8 mouse cellular contexts compared by ENCODE assay signal in genomic region chr14:55660636-55661035, GRCm38 (mm10). TPM values are rescaled to one million over a fixed set of nuclear protein-coding genes. Genes with fewer than 3 reads are reported as not detected.
DNase-seq lines count a peak whose midpoint lies in the region; ATAC-seq lines count a peak whose summit lies in the region.

No protein-coding gene starts in this region.

- H3K36me3 ChIP-seq in kidney, embryonic 14.5 days (ENCODE audit: control insufficient read depth, insufficient read depth, low read length), result peaks cover 28% of the 10 kb centered on the region; the same call in 1 of the 2 replicates
- no peaks in the 10 kb centered on the region; the same call in 1 of the 2 replicates for H3K36me3 ChIP-seq in hindbrain, embryonic 11.5 days (ENCODE audit: control insufficient read depth, insufficient read depth, low read length)
- H3K36me3 ChIP-seq in midbrain, embryonic 10.5 days, result peaks cover 52% of the 10 kb centered on the region

- H3K4me2 ChIP-seq in kidney, embryonic 14.5 days (replicated peaks; ENCODE audit: low read depth, low read length), result peak overlapping the region; percentile 59; the same call in 1 of the 2 replicates
- no peak overlapping the region for H3K4me2 ChIP-seq in hindbrain, embryonic 11.5 days (replicated peaks; ENCODE audit: low read depth, low read length)

- peak; percentile 38 for ATAC-seq in kidney, embryonic 14.5 days (ENCODE audit: low FRiP score, low TSS enrichment)
- peak; percentile 36 for ATAC-seq in hindbrain, embryonic 11.5 days (ENCODE audit: low FRiP score)
- no peak for ATAC-seq in activated CD4-positive, CD25-positive, alpha-beta regulatory T cell, adult 4 months

- no peaks in the 10 kb centered on the region for H3K9me3 ChIP-seq in kidney, embryonic 14.5 days (ENCODE audit: control insufficient read depth, low read length)
- H3K9me3 ChIP-seq in hindbrain, embryonic 11.5 days (ENCODE audit: control insufficient read depth, low read length), result no peaks in the 10 kb centered on the region
- H3K9me3 ChIP-seq in midbrain, embryonic 10.5 days (replicated peaks), result no peaks in the 10 kb centered on the region

- H3K4me3 ChIP-seq in kidney, embryonic 14.5 days (ENCODE audit: low read length), result peak overlapping the region; percentile 75; the same call in 1 of the 2 replicates
- H3K4me3 ChIP-seq in brown adipose tissue, adult 24 weeks (ENCODE audit: insufficient read depth, low read depth, low read length), result 0 out of 2 replicates have a peak overlapping the region, but pooled peaks have one; percentile 94
- peak overlapping the region; percentile 37; the same call in 1 of the 2 replicates for H3K4me3 ChIP-seq in hindbrain, embryonic 11.5 days (ENCODE audit: low read depth, low read length)
- peak overlapping the region; percentile 80 for H3K4me3 ChIP-seq in midbrain, embryonic 10.5 days

- intact Hi-C loops in left cerebral cortex, postnatal 14 days (cut with DNase I), result no loop called here
- intact Hi-C loops in left cerebral cortex, postnatal 36 days (cut with DNase I), result no loop called here

- H3K27me3 ChIP-seq in kidney, embryonic 14.5 days (ENCODE audit: control insufficient read depth, insufficient read depth, low read length), result no peaks in the 10 kb centered on the region
- H3K27me3 ChIP-seq in hindbrain, embryonic 11.5 days (ENCODE audit: control insufficient read depth, insufficient read depth, low read length), result no peaks in the 10 kb centered on the region
- no peaks in the 10 kb centered on the region for H3K27me3 ChIP-seq in midbrain, embryonic 10.5 days (ENCODE audit: low read depth, poor library complexity, severe bottlenecking)

- 53% methylated on average over 2 of the region's 2 CpGs for WGBS in kidney, embryonic 14.5 days
- WGBS in hindbrain, embryonic 11.5 days, result 50% methylated on average over 2 of the region's 2 CpGs
- WGBS in midbrain, embryonic 10.5 days, result 42% methylated on average over 2 of the region's 2 CpGs

- peaks cover 5% of the 10 kb centered on the region; the same call in 1 of the 2 replicates for H3K4me1 ChIP-seq in kidney, embryonic 14.5 days (ENCODE audit: control insufficient read depth, insufficient read depth, low read length)
- peaks cover 3% of the 10 kb centered on the region; the same call in 1 of the 2 replicates for H3K4me1 ChIP-seq in brown adipose tissue, adult 24 weeks (ENCODE audit: control insufficient read depth, insufficient read depth, insufficient read length, low read length)
- H3K4me1 ChIP-seq in hindbrain, embryonic 11.5 days (replicated peaks; ENCODE audit: control insufficient read depth, insufficient read depth, low read length), result no peaks in the 10 kb centered on the region
- peaks cover 16% of the 10 kb centered on the region for H3K4me1 ChIP-seq in midbrain, embryonic 10.5 days

- no peak overlapping the region; the same call in 1 of the 2 replicates for H3K27ac ChIP-seq in kidney, embryonic 14.5 days (ENCODE audit: low read depth, low read length)
- H3K27ac ChIP-seq in brown adipose tissue, adult 24 weeks (replicated peaks; ENCODE audit: low read depth, low read length), result no peak overlapping the region
- H3K27ac ChIP-seq in hindbrain, embryonic 11.5 days (ENCODE audit: low read depth, low read length), result 0 out of 2 replicates have a peak overlapping the region, but pooled peaks have one; percentile 6
- H3K27ac ChIP-seq in midbrain, embryonic 10.5 days (replicated peaks), result peak overlapping the region; percentile 89; the same call in 1 of the 2 replicates

- H3K9ac ChIP-seq in kidney, embryonic 14.5 days (ENCODE audit: low read depth, low read length), result no peak overlapping the region
- H3K9ac ChIP-seq in hindbrain, embryonic 11.5 days (ENCODE audit: low read depth, low read length), result no peak overlapping the region

- DNase-seq in kidney, postnatal 4 days, result no peak
- no peak for DNase-seq in hindbrain, embryonic 11.5 days (ENCODE audit: low spot score)
- DNase-seq in midbrain, embryonic 10.5 days (ENCODE audit: low spot score), result no peak
- no peak for DNase-seq in left cerebral cortex, postnatal 14 days (ENCODE audit: low spot score in 2 of 2)
- no peak for DNase-seq in left cerebral cortex, postnatal 36 days (ENCODE audit: low spot score in 2 of 2)

RNA-seq across cellular contexts. Expression of gene Mdp1, which starts 0.3 kb away (rescaled TPM):
- 52.0 and 52.7 TPM in 2 replicates for polyA plus RNA-seq in kidney, embryonic 14.5 days (2014; fragmentation: Nextera tagmentation; extraction: Ambion mirVana)
- 29.0 and 33.3 TPM in 2 replicates for polyA plus RNA-seq in brown adipose tissue, adult 24 weeks (2012; ENCODE audit: insufficient read depth, insufficient read length, missing spikeins)
- polyA plus RNA-seq in hindbrain, embryonic 11.5 days (2014; fragmentation: Nextera tagmentation; extraction: Ambion mirVana), result 67.7 and 70.2 TPM in 2 replicates
- 65.3 and 72.9 TPM in 2 replicates for polyA plus RNA-seq in midbrain, embryonic 10.5 days (2016; fragmentation: Nextera tagmentation; extraction: Ambion mirVana)
- total RNA-seq in left cerebral cortex, postnatal 14 days (2021), result 10 to 100 TPM; 37.8 to 42.6 TPM
- total RNA-seq in left cerebral cortex, postnatal 36 days (2021), result 10 to 100 TPM; 39.1 to 41.7 TPM
- polyA plus RNA-seq in activated CD4-positive, CD25-positive, alpha-beta regulatory T cell, adult 4 months (2017; shearing (Covaris generic)), result 10 to 100 TPM; 87.8 to 88.5 TPM

RNA-seq across cellular contexts. Expression of gene Tssk4, which starts 10.7 kb away (rescaled TPM):
- polyA plus RNA-seq in kidney, embryonic 14.5 days (2014; fragmentation: Nextera tagmentation; extraction: Ambion mirVana), result 0.72 and 0.77 TPM in 2 replicates
- not detected in 2 replicates for polyA plus RNA-seq in brown adipose tissue, adult 24 weeks (2012; ENCODE audit: insufficient read depth, insufficient read length, missing spikeins)
- polyA plus RNA-seq in hindbrain, embryonic 11.5 days (2014; fragmentation: Nextera tagmentation; extraction: Ambion mirVana), result 0.38 and 0.48 TPM in 2 replicates
- polyA plus RNA-seq in midbrain, embryonic 10.5 days (2016; fragmentation: Nextera tagmentation; extraction: Ambion mirVana), result 0.75 and 0.79 TPM in 2 replicates
- total RNA-seq in left cerebral cortex, postnatal 14 days (2021), result under 1 TPM; 0.74 to 0.92 TPM
- 1 to 10 TPM in 1 of 2 experiments, under 1 TPM in 1; 0.49 to 1.6 TPM for total RNA-seq in left cerebral cortex, postnatal 36 days (2021)
- polyA plus RNA-seq in activated CD4-positive, CD25-positive, alpha-beta regulatory T cell, adult 4 months (2017; shearing (Covaris generic)), result 1 to 10 TPM in 1 of 2 experiments, under 1 TPM in 1; 0.57 to 2.1 TPM

RNA-seq across cellular contexts. Expression of gene Gmpr2, which starts 11.1 kb away (rescaled TPM):
- 58.4 and 62.9 TPM in 2 replicates for polyA plus RNA-seq in kidney, embryonic 14.5 days (2014; fragmentation: Nextera tagmentation; extraction: Ambion mirVana)
- 19.8 and 20.3 TPM in 2 replicates for polyA plus RNA-seq in brown adipose tissue, adult 24 weeks (2012; ENCODE audit: insufficient read depth, insufficient read length, missing spikeins)
- 54.6 and 58.8 TPM in 2 replicates for polyA plus RNA-seq in hindbrain, embryonic 11.5 days (2014; fragmentation: Nextera tagmentation; extraction: Ambion mirVana)
- polyA plus RNA-seq in midbrain, embryonic 10.5 days (2016; fragmentation: Nextera tagmentation; extraction: Ambion mirVana), result 63.5 and 65.0 TPM in 2 replicates
- 10 to 100 TPM; 22.7 to 24.6 TPM for total RNA-seq in left cerebral cortex, postnatal 14 days (2021)
- total RNA-seq in left cerebral cortex, postnatal 36 days (2021), result 10 to 100 TPM; 20.6 to 24.9 TPM
- polyA plus RNA-seq in activated CD4-positive, CD25-positive, alpha-beta regulatory T cell, adult 4 months (2017; shearing (Covaris generic)), result 10 to 100 TPM; 23.7 to 25.9 TPM

RNA-seq across cellular contexts. Expression of gene Nedd8, which starts 11.3 kb away (rescaled TPM):
- polyA plus RNA-seq in kidney, embryonic 14.5 days (2014; fragmentation: Nextera tagmentation; extraction: Ambion mirVana), result 586 and 744 TPM in 2 replicates
- 243 and 245 TPM in 2 replicates for polyA plus RNA-seq in brown adipose tissue, adult 24 weeks (2012; ENCODE audit: insufficient read depth, insufficient read length, missing spikeins)
- 596 and 597 TPM in 2 replicates for polyA plus RNA-seq in hindbrain, embryonic 11.5 days (2014; fragmentation: Nextera tagmentation; extraction: Ambion mirVana)
- polyA plus RNA-seq in midbrain, embryonic 10.5 days (2016; fragmentation: Nextera tagmentation; extraction: Ambion mirVana), result 610 and 632 TPM in 2 replicates
- 100 to 1,000 TPM; 305 to 339 TPM for total RNA-seq in left cerebral cortex, postnatal 14 days (2021)
- total RNA-seq in left cerebral cortex, postnatal 36 days (2021), result 100 to 1,000 TPM; 310 to 333 TPM
- polyA plus RNA-seq in activated CD4-positive, CD25-positive, alpha-beta regulatory T cell, adult 4 months (2017; shearing (Covaris generic)), result 100 to 1,000 TPM; 361 to 408 TPM

RNA-seq across cellular contexts. Expression of gene Tm9sf1, which starts 17.0 kb away (rescaled TPM):
- 76.3 and 117 TPM in 2 replicates for polyA plus RNA-seq in kidney, embryonic 14.5 days (2014; fragmentation: Nextera tagmentation; extraction: Ambion mirVana)
- polyA plus RNA-seq in brown adipose tissue, adult 24 weeks (2012; ENCODE audit: insufficient read depth, insufficient read length, missing spikeins), result 21.6 and 26.6 TPM in 2 replicates
- 60.2 and 61.9 TPM in 2 replicates for polyA plus RNA-seq in hindbrain, embryonic 11.5 days (2014; fragmentation: Nextera tagmentation; extraction: Ambion mirVana)
- polyA plus RNA-seq in midbrain, embryonic 10.5 days (2016; fragmentation: Nextera tagmentation; extraction: Ambion mirVana), result 74.7 and 77.1 TPM in 2 replicates
- total RNA-seq in left cerebral cortex, postnatal 14 days (2021), result 10 to 100 TPM; 42.1 to 42.2 TPM
- total RNA-seq in left cerebral cortex, postnatal 36 days (2021), result 10 to 100 TPM; 39.0 to 41.9 TPM
- 10 to 100 TPM; 38.8 to 49.2 TPM for polyA plus RNA-seq in activated CD4-positive, CD25-positive, alpha-beta regulatory T cell, adult 4 months (2017; shearing (Covaris generic))

Comparison
In these comparisons a context has a peak if more than half of its experiments do, and no peak if none do; other contexts are left out.
1. H3K27ac ChIP-seq: peak in hindbrain, embryonic 11.5 days (single experiment) and midbrain, embryonic 10.5 days (single experiment); none in kidney, embryonic 14.5 days (single experiment) and brown adipose tissue, adult 24 weeks (single experiment).
2. H3K4me3 ChIP-seq: peak in every context shown above with its lines; median percentile 94 in brown adipose tissue, adult 24 weeks; 80 in midbrain, embryonic 10.5 days; 75 in kidney, embryonic 14.5 days; 37 in hindbrain, embryonic 11.5 days.